Mouse (Mus musculus) liver, postnatal 0 days (tissue): ENCODE data around the gene B3gnt9.

Experiments used
- CTCF ChIP-seq: sonication (generic); IDR thresholded peaks from 2 replicates; pipeline ENCODE4 v1.5.1; 2016; ENCODE audit warnings: antibody characterized with exemption, low read depth
- EP300 ChIP-seq: IDR thresholded peaks from 2 replicates; pipeline ENCODE4 v1.6.1; 2016; ENCODE audit warnings: antibody characterized with exemption, low read depth, mild to moderate bottlenecking

DNA sequence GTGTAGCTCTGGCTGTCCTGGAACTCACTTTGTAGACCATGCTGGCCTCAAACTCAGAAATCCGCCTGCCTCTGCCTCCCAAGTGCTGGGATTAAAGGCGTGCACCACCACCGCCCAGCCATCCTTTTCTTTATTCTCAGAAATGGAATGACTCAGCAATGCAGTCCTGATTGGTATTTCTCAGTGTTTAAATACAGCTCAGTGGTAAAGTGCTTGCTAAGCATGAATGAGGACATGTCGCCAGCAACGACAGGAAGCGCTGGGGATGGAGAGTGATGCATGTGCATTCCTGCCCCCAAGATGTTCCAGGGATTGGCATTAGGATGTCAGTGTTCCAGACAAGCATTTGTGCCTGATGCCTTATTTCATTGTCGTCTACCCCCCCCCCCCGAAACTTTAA lies 48.4 kb upstream of the B3gnt9 start:
- TF ChIP-seq CTCF, result no peak
- TF ChIP-seq EP300, result 0 out of 2 replicates have a peak, but pooled peaks have one; percentile 28
